Mouse (Mus musculus) gastrocnemius, adult 2 months (tissue): Measurements from ENCODE around the gene Ubr7. TPM values are rescaled to one million over a fixed set of nuclear protein-coding genes. Genes with fewer than 3 reads are reported as not detected.
A peak's percentile ranks its signal among the peaks of the same experiment; 100 is the strongest.

Experiments
- DNase-seq: peaks from one replicate; pipeline ENCODE4 v3.0.0; 2022
- H3K27ac ChIP-seq: fragments of 200-600 bp; 2 replicates; pipeline ENCODE4 v1.8.1; 2022; ENCODE audit warnings: mild to moderate bottlenecking
- H3K4me3 ChIP-seq: fragments of 200-600 bp; 2 replicates; pipeline ENCODE4 v1.8.1; 2022; ENCODE audit warnings: mild to moderate bottlenecking, moderate library complexity
- CTCF ChIP-seq: fragments of 200-600 bp; IDR thresholded peaks from 2 replicates; pipeline ENCODE4 v1.8.1; 2022; ENCODE audit warnings: antibody characterized with exemption, mild to moderate bottlenecking, moderate library complexity
- intact Hi-C: fragments of 180-260 bp; cut with DNase I; formaldehyde crosslinking; loops from one replicate; pipeline ENCODE4 v1.15.1; 2025
- long read RNA-seq, 2 experiments: library from polyadenylated mRNA; stranded (forward); transcript quantifications; one replicate each; pipeline ENCODE4 v2.0.0; 2021
- total RNA-seq, 2 experiments: library from RNA; stranded (reverse); gene quantifications; 2 replicates each; pipeline ENCODE4 v1.2.3; 2021

Gene Ubr7
- 10 to 100 TPM; 14.1 to 15.6 TPM for total RNA-seq
- long read RNA-seq, experiment 1, transcript Ubr7-201 (11 exons, 3,261 nt), result major isoform, 18 of 34 reads
- long read RNA-seq, experiment 1, partial matches to known transcripts, result 0 of 34 reads
- long read RNA-seq, experiment 1, other reads (novel, unspliced or antisense), result 16 of 34 reads
- long read RNA-seq, experiment 2, transcript Ubr7-201 (11 exons, 3,261 nt), result major isoform, 14 of 27 reads
- long read RNA-seq, experiment 2, partial matches to known transcripts, result 13 of 27 reads
- long read RNA-seq, experiment 2, other reads (novel, unspliced or antisense), result 0 of 27 reads

DNA sequence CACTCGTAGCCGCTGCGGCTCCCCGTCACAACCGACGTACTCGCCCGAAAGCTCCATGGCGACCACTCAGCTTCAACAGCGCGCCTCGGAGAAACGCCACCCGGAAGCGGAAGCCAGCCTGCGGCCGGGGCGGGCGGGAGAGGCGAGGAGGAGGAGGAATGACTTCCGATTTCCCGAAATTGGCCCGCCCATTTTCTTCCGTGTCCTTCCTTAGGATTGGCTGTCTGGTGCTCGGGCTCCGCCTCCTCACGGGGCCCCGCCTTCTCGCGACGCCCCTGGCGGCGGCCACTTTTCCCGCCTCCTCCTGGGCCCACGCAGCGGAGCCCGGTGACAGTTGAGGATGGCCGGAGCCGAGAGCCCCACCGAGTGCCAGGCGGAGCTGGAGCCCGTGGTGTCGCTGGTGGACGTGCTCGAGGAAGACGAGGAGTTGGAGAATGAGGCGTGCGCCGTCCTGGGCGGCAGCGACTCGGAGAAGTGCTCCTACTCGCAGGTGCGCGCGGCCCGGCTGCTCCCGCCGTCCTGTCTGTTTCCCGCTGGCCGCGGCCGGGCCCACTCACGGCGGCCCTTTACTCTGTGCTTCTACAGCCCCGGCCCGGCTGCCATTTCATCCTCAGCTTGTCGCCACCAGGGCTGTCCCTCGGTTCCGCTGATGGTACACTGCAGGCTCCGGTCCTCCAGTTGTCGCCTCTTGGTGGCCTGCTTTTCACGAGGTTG, at the start of gene Ubr7, which contains the start of the genes Gm28051 and Gon7:
Gene Ubr7, plus strand, starts transcription at position 279 of the 714 bp plus-strand sequence.
Gene Gm28051, minus strand, starts transcription at position 77 of the 714 bp plus-strand sequence.
Gene Gon7, minus strand, starts transcription at position 115 of the 714 bp plus-strand sequence.
- TF ChIP-seq CTCF, result peak; percentile 56
- intact Hi-C loops, result loop anchor here (5.0 kb wide), 1 partner anchor 119 kb away; the partner anchor contains the start of gene Btbd7

GRCm38 (mm10) chr12:102708220-102708619, 49.5 kb upstream of the Ubr7 start:
- Histone ChIP-seq H3K27ac (0 out of 2 replicates have a peak overlapping the region, but pooled peaks have one; percentile 13), H3K4me3 (no peak overlapping the region)
- intact Hi-C loops, result loop anchor here (1.0 to 5.0 kb wide), 2 partner anchors 129 to 1931 kb away; partner anchors contain the start of gene Dglucy
- peak; percentile 65 for TF ChIP-seq CTCF
- DNase-seq, result peak; percentile 76

More for the DNA sequence above, at the start of gene Ubr7, which contains the start of the genes Gm28051 and Gon7:
- H3K27ac ChIP-seq, result peak within 1 kb of the TSS; percentile 93
- H3K4me3 ChIP-seq, result peak within 1 kb of the TSS; percentile 98
- peak; percentile 98 for DNase-seq

DNA sequence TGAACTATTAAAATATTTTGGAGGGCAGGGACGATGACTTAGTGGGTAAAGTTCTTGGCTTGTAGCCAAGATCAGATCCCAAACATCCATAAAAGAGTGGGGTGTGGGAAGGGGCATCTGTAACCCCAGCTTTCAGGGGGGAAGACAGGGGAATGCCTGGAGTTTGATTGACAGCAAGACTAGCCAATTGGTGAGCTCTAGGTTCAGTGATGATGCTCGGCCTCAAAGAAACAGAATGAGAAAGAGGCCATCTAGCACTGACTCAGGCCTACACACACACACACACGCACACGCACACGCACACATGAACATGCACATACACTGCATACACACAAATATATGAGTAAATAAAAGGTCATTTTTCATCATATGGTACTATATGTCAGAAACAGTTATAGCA, 47.9 kb upstream of the Ubr7 start:
- no peak overlapping the region for H3K27ac ChIP-seq
- H3K4me3 ChIP-seq, result no peak overlapping the region
- no peak for TF ChIP-seq CTCF
- intact Hi-C loops, result loop anchor here (5.0 to 10.0 kb wide), 2 partner anchors 215 to 1933 kb away; partner anchors contain the start of gene Dglucy
- DNase-seq, result no peak

- TF ChIP-seq CTCF, result no peak
- intact Hi-C loops, result loop anchor here (10.0 kb wide), 1 partner anchor 216 kb away; no protein-coding TSS in a partner anchor
Measured at GRCm38 (mm10) chr12:102710851-102711375, 46.9 kb upstream of the Ubr7 start.

DNA sequence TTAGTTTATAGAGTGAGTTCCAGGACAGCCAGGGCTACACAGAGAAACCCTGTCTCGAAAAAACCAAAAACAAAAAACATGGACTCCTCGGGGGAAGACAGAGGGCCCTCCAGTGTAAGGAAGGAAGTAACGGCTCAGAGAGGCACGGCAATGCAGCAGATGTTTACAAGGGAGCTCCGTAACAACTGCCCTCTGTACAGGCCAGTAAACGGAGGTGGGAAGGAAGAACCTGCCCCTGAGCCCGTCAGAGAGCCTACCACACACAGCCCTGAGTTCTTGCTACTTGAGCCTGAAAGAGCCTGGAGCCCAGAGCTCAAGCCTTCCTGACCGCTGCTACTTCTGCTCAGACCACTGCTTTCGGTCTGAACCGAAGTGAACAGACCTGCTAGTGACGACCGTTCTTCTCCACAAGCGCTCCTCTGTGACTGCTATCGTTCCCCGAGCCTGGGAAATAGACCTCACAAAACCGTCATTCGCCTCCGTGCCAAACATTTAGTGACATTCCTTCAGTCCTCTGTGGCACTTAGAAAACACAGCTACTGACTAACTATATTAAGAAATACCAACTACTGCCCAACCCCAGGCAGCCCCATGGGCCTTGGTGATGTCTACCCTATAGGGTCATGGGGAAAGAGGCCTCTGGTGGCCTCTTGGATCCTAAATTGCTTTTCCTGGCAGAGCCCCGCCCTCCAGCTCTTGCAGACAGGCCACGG, 44.5 kb upstream of the Ubr7 start:
- DNase-seq, result no peak
- peak overlapping the region; percentile 28; the same call in 1 of the 2 replicates for H3K4me3 ChIP-seq
- peak overlapping the region; percentile 46 for H3K27ac ChIP-seq
- TF ChIP-seq CTCF, result no peak
- intact Hi-C loops, result loop anchor here (10.0 kb wide), 1 partner anchor 219 kb away; no protein-coding TSS in a partner anchor

More at GRCm38 (mm10) chr12:102710851-102711375, 46.9 kb upstream of the Ubr7 start:
- Histone ChIP-seq H3K27ac (no peak overlapping the region), H3K4me3 (no peak overlapping the region)
- DNase-seq, result no peak

DNA sequence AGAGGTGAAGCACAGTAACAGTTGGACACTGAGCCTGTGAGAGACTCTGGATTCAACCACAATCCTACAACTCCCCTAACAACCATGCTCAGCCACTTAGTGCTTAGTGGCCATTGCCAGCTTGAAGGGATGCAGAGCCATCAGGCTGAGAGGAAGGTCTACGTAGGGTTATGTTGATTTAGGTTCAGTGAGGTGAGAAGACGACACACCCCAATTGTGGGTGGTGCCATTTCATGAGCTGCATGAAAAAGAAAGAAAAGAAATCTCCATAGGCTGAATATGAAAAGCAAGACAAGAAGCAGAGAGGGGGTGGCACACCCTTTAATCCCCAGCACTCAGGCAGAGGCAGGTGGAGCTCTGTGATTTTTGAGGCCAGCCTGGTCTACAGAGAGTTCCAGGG, 43.7 kb upstream of the Ubr7 start:
- no peak overlapping the region for H3K27ac ChIP-seq
- no peak overlapping the region for H3K4me3 ChIP-seq
- DNase-seq, result no peak
- intact Hi-C loops, result loop anchor here (10.0 kb wide), 1 partner anchor 219 kb away; no protein-coding TSS in a partner anchor
- TF ChIP-seq CTCF, result no peak

GRCm38 (mm10) chr12:102714654-102715395, 42.9 kb upstream of the Ubr7 start:
- no peak overlapping the region for H3K27ac ChIP-seq
- no peak for DNase-seq
- intact Hi-C loops, result loop anchor here (10.0 kb wide), 1 partner anchor 220 kb away; no protein-coding TSS in a partner anchor
- no peak overlapping the region for H3K4me3 ChIP-seq
- TF ChIP-seq CTCF, result no peak

GRCm38 (mm10) chr12:102719552-102720315, 38.0 kb upstream of the Ubr7 start:
- peak; percentile 44 for DNase-seq
- intact Hi-C loops, result loop anchor here (1.0 to 10.0 kb wide), 3 partner anchors 140 to 225 kb away; no protein-coding TSS in a partner anchor
- Histone ChIP-seq H3K4me3 (no peak overlapping the region), H3K27ac (no peak overlapping the region)
- TF ChIP-seq CTCF, result peak; percentile 81

GRCm38 (mm10) chr12:102722451-102722850, 35.3 kb upstream of the Ubr7 start:
- DNase-seq, result no peak
- intact Hi-C loops, result no loop called here
- no peak for TF ChIP-seq CTCF
- Histone ChIP-seq H3K27ac (no peak overlapping the region), H3K4me3 (no peak overlapping the region)

- no peak for TF ChIP-seq CTCF
- intact Hi-C loops, result no loop called here
- DNase-seq, result no peak
Measured at GRCm38 (mm10) chr12:102722966-102723365, 34.8 kb upstream of the Ubr7 start.

More at GRCm38 (mm10) chr12:102722966-102723365, 34.8 kb upstream of the Ubr7 start:
- H3K4me3 ChIP-seq, result no peak overlapping the region
- H3K27ac ChIP-seq, result no peak overlapping the region
